In the genomic region with DNA sequence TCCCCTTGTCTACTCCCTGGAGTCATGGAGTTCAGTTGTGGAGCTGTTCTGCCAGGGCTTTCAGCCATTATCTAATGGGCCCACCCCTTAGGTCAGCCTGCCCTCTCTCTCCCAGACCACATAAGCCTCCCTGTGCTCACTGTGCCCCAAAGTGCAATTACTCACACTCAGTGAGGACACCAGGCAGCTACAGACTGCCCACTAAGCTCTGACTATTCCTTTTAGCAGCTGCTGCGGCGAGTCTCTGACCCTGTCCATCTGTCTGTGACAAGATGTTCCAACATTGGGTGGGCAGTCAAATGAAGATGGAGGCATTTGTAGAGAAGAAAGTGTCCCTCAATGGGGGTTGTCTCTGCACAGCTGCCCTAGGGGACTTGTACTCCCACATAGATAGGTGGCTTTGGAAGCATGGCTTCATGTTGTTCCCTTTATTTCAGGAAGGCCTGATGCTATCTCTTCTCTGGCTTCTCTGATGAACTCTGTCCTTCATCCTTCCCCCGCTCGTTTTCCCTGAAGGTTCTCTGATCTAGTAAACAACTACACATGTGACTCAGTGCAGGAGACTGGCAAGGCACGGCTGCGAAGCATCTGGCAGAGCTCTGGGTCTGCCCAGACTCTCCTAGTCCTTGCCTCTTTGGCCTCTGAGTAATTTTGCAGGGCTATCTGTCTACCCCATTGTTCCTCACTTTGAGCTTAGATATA, we compare ENCODE assay signal across 23 mouse cellular contexts. TPM values are rescaled to one million over a fixed set of nuclear protein-coding genes. Genes with fewer than 3 reads are reported as not detected.
DNase-seq lines count a peak whose midpoint lies in the region; ATAC-seq and TF ChIP-seq lines count a peak whose summit lies in the region.
"Had no signal": no experiment of that assay in that cellular context is flagged by ENCODE, and none has a peak within 500 bp of the region (broad histone marks: within the 10 kb centered on the region; RNA-seq: fewer than 3 reads in every experiment).

No protein-coding gene starts in this region.

- no peak overlapping the region for H3K4me3 ChIP-seq in liver, embryonic 11.5 days (ENCODE audit: low read depth, low read length)
- no peak overlapping the region for H3K4me3 ChIP-seq in liver, embryonic 12.5 days
- no peak overlapping the region for H3K4me3 ChIP-seq in cerebellum, adult 2 months (replicated peaks; ENCODE audit: insufficient read depth, low read depth, low read length)
- H3K4me3 ChIP-seq: heart, embryonic 13.5 days; hindbrain, embryonic 13.5 days; limb, embryonic 15.5 days; megakaryocyte, embryonic 14.5 days; stomach, embryonic 15.5 days had no signal

- no peaks in the 10 kb centered on the region for H3K9me3 ChIP-seq in liver, embryonic 11.5 days (ENCODE audit: control insufficient read depth, low read length)
- no peaks in the 10 kb centered on the region for H3K9me3 ChIP-seq in liver, embryonic 12.5 days (replicated peaks)
- H3K9me3 ChIP-seq: heart, embryonic 13.5 days; hindbrain, embryonic 13.5 days; limb, embryonic 15.5 days; megakaryocyte, embryonic 14.5 days; stomach, embryonic 15.5 days had no signal

- no peak overlapping the region for H3K9ac ChIP-seq in liver, embryonic 11.5 days (ENCODE audit: low read depth, low read length)
- H3K9ac ChIP-seq in liver, embryonic 12.5 days, result no peak overlapping the region
- H3K9ac ChIP-seq: heart, embryonic 13.5 days; hindbrain, embryonic 13.5 days; limb, embryonic 15.5 days; liver, postnatal 0 days; stomach, embryonic 15.5 days had no signal

- TF ChIP-seq CTCF in cerebellum, adult 2 months (IDR thresholded peaks at IDR 0.05; ENCODE audit: borderline replicate concordance, insufficient read depth, low read depth, low read length), result no peak

- no peaks in the 10 kb centered on the region for H3K4me1 ChIP-seq in liver, embryonic 11.5 days (replicated peaks; ENCODE audit: control insufficient read depth, insufficient read depth, low read length)
- peaks cover 8% of the 10 kb centered on the region for H3K4me1 ChIP-seq in liver, embryonic 12.5 days
- H3K4me1 ChIP-seq in cerebellum, adult 2 months (ENCODE audit: control insufficient read depth, insufficient read depth, low read length), result peaks cover 11% of the 10 kb centered on the region
- H3K4me1 ChIP-seq: heart, embryonic 13.5 days; limb, embryonic 15.5 days; stomach, embryonic 15.5 days had no signal

- no peak for TF ChIP-seq POLR2A in cerebellum, adult 2 months (IDR thresholded peaks at IDR 0.05; ENCODE audit: borderline replicate concordance, insufficient read depth, low read length)

- H3K4me2 ChIP-seq in liver, embryonic 11.5 days, result no peak overlapping the region
- H3K4me2 ChIP-seq in liver, embryonic 12.5 days, result no peak overlapping the region
- H3K4me2 ChIP-seq: heart, embryonic 13.5 days; hindbrain, embryonic 13.5 days; limb, embryonic 15.5 days; stomach, embryonic 15.5 days had no signal

- H3K36me3 ChIP-seq in liver, embryonic 11.5 days (ENCODE audit: control insufficient read depth, insufficient read depth, low read length), result peaks cover 3% of the 10 kb centered on the region; the same call in 1 of the 2 replicates
- H3K36me3 ChIP-seq in liver, embryonic 12.5 days, result peaks cover 86% of the 10 kb centered on the region
- H3K36me3 ChIP-seq: stomach, embryonic 15.5 days had no signal

- WGBS in liver, embryonic 11.5 days, result 69% methylated on average over 6 of the region's 6 CpGs
- 58% methylated on average over 6 of the region's 6 CpGs for WGBS in liver, embryonic 12.5 days (ENCODE audit: insufficient replicate concordance)
- 68% methylated on average over 6 of the region's 6 CpGs for WGBS in cerebellum, adult 2 months

- DNase-seq in liver, embryonic 11.5 days (ENCODE audit: low spot score), result no peak
- DNase-seq in 3T3-L1 (ENCODE audit: low read depth, low spot score), result peak; percentile 54
- DNase-seq in adrenal gland, adult 2 months, result peak; percentile 76
- DNase-seq in fat pad, adult 2 months (ENCODE audit: extremely low read depth, low read depth, low spot score), result peak; percentile 52
- DNase-seq in cerebellum, adult 2 months, result no peak
- DNase-seq in right cerebral cortex, adult 2 months (ENCODE audit: low spot score in 2 of 2), result no peak
- no peak for DNase-seq in spleen, adult 18-20 months
- DNase-seq: B cell, adult 2 months; cerebellum, postnatal 25 days; embryo, embryonic 11 days; kidney, adult 9 months; kidney, postnatal 25 days; liver, postnatal 0 days; lung, postnatal 14 days; right cerebral cortex, postnatal 25 days had no signal

- H3K27me3 ChIP-seq in liver, embryonic 11.5 days (replicated peaks; ENCODE audit: control insufficient read depth, insufficient read depth, low read length), result no peaks in the 10 kb centered on the region
- H3K27me3 ChIP-seq in liver, embryonic 12.5 days (replicated peaks), result no peaks in the 10 kb centered on the region
- no peaks in the 10 kb centered on the region for H3K27me3 ChIP-seq in cerebellum, adult 2 months (ENCODE audit: control insufficient read depth, insufficient read depth, low read length)
- H3K27me3 ChIP-seq: heart, embryonic 13.5 days; hindbrain, embryonic 13.5 days; limb, embryonic 15.5 days; megakaryocyte, embryonic 14.5 days; stomach, embryonic 15.5 days had no signal

- ATAC-seq in liver, embryonic 11.5 days (replicated peaks; ENCODE audit: low FRiP score), result 0 out of 2 replicates have a peak, but pooled peaks have one; percentile 12
- no peak for ATAC-seq in liver, embryonic 12.5 days
- ATAC-seq: forebrain, embryonic 16.5 days; inflammation-experienced regulatory T-cells, adult 6 months; liver, postnatal 0 days had no signal

- no peak overlapping the region for H3K27ac ChIP-seq in liver, embryonic 11.5 days (ENCODE audit: low read depth, low read length)
- H3K27ac ChIP-seq in liver, embryonic 12.5 days, result no peak overlapping the region
- H3K27ac ChIP-seq in cerebellum, adult 2 months (ENCODE audit: insufficient read depth, low read length), result no peak overlapping the region
- H3K27ac ChIP-seq: heart, embryonic 13.5 days; hindbrain, embryonic 13.5 days; limb, embryonic 15.5 days; stomach, embryonic 15.5 days had no signal

RNA-seq across cellular contexts. Expression of a gene that starts 52.9 kb away (rescaled TPM):
- 9.0 and 10.4 TPM in 2 replicates for polyA plus RNA-seq in liver, embryonic 11.5 days (2014; fragmentation: Nextera tagmentation; extraction: Ambion mirVana)
- 3.9 and 4.0 TPM in 2 replicates for polyA plus RNA-seq in liver, embryonic 12.5 days (2016; fragmentation: Nextera tagmentation; extraction: Ambion mirVana)
- total RNA-seq in adrenal gland, adult 2 months (2021), result 1 to 10 TPM; 1.3 to 2.2 TPM
- 1.4 and 1.8 TPM in 2 replicates for polyA plus RNA-seq in adrenal gland, adult 2 months (2012; rRNA removed)
- 0.74 and 0.84 TPM in 2 replicates for polyA plus RNA-seq in cerebellum, adult 2 months (2012; rRNA removed)
- polyA plus RNA-seq: inflammation-experienced regulatory T-cells, adult 6 months had no signal

Comparison
In these comparisons a context has a peak if more than half of its experiments do, and no peak if none do; other contexts are left out.
1. DNase-seq: peak in 3T3-L1 (single experiment), adrenal gland, adult 2 months (single experiment) and fat pad, adult 2 months (single experiment); none in liver, embryonic 11.5 days (single experiment), cerebellum, adult 2 months (0 of 2), right cerebral cortex, adult 2 months (0 of 2) and spleen, adult 18-20 months (0 of 2).